Mouse (Mus musculus) heart, postnatal 14 days (tissue): Measurements from ENCODE around the gene Tmem202. TPM values are rescaled to one million over a fixed set of nuclear protein-coding genes. Genes with fewer than 3 reads are reported as not detected.

Source experiments
- DNase-seq, 2 experiments: peaks; one replicate each; pipeline ENCODE4 v3.0.0; 2021 to 2022
- intact Hi-C: fragments of 180-260 bp; cut with DNase I; formaldehyde crosslinking; loops from one replicate; pipeline ENCODE4 v1.15.1; 2025
- long read RNA-seq, 2 experiments: library from polyadenylated mRNA; stranded (forward); transcript quantifications; one replicate each; pipeline ENCODE4 v2.0.0; 2021
- total RNA-seq, 2 experiments: library from RNA; stranded (reverse); gene quantifications; 2 replicates each; pipeline ENCODE4 v1.2.3; 2021

Tmem202 gene
- under 1 TPM; 0.56 to 0.67 TPM for total RNA-seq
- long read RNA-seq, experiment 1, partial matches to known transcripts, result 0 of 1 reads
- long read RNA-seq, experiment 1, other reads (novel, unspliced or antisense), result 1 of 1 reads
- long read RNA-seq, experiment 2, partial matches to known transcripts, result 0 of 2 reads
- long read RNA-seq, experiment 2, other reads (novel, unspliced or antisense), result 2 of 2 reads

GRCm38 (mm10) chr9:59539441-59540137 lies at the start of gene Tmem202, which contains the start of gene Hexa:
Tmem202 (minus strand) TSS chr9:59539847.
Hexa (plus strand) TSS chr9:59539540.
- peak; percentile 78 to 83 for DNase-seq
- intact Hi-C loops, result loop anchor here (5.0 kb wide), 1 partner anchor 52 kb away; the partner anchor contains the start of gene Arih1

- no peak for DNase-seq
- intact Hi-C loops, result no loop called here
These were observed 49.3 kb upstream of the Tmem202 start for GRCm38 (mm10) chr9:59588710-59589671.

DNA sequence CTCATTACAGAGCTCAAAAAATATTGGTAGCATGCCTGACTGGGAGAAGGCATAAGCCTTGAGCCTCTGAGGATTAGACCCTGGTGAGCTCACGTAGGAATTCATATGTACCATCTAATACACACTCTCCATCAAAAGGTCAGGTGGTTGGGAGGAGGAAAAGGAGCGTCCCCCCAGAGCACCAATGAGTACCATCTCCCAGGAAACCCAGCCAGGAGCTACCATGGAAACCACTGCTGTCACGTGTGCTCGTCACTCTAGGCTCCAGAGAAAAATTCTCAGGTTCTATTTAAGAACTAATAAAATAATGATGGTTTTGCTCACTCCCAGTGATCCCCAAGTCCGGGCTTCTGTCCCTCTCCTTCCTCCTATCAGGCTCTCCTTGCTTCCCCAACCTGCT lies 48.6 kb upstream of the Tmem202 start:
- no peak for DNase-seq
- intact Hi-C loops, result no loop called here

DNA sequence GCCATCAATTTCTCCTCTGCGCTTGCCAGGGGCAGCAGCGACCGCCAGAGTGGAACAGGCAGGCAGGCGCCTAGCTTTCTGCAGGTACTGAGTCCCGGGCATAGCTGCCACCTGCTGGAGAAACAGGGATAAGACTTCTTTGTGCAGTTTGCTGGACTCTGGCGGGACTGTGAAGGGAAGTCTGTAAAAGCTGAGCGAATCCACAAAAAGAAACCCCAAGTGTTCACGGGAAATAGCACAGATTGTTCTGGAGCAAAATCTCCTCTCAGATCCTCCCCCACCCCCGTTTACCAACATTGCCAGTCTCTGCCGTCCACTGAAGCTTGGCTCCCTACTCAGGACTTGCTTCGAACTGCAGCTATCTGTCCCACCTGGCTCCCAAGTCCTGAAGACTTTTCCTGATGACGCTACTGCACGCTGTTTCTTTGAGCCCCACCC lies 45.2 kb upstream of the Tmem202 start:
- intact Hi-C loops, result loop anchor here (2.0 kb wide), 1 partner anchor 18 kb away; no protein-coding TSS in a partner anchor
- peak; percentile 70 to 79 for DNase-seq

DNA sequence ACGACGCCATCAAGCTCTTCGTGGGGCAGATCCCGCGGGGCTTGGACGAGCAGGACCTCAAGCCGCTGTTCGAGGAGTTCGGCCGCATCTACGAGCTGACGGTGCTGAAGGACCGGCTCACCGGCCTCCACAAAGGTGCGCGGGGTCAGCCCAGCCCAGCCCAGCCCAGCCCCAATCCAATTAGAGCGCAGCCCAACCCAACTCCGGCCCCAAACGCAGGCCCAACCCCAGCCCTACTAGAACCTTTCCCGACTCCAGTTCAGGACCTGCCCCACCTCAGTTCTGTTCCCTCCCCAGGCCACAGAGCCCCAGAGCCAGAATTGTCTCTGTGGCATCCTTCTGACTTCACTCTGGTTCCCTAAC lies 38.8 kb upstream of the Tmem202 start:
- intact Hi-C loops, result no loop called here
- no peak for DNase-seq

GRCm38 (mm10) chr9:59577844-59578504 lies 38.3 kb upstream of the Tmem202 start, which contains the start of gene Celf6:
Celf6 (plus strand) TSS chr9:59577917.
- intact Hi-C loops, result no loop called here
- peak; percentile 82 to 83 for DNase-seq

DNA sequence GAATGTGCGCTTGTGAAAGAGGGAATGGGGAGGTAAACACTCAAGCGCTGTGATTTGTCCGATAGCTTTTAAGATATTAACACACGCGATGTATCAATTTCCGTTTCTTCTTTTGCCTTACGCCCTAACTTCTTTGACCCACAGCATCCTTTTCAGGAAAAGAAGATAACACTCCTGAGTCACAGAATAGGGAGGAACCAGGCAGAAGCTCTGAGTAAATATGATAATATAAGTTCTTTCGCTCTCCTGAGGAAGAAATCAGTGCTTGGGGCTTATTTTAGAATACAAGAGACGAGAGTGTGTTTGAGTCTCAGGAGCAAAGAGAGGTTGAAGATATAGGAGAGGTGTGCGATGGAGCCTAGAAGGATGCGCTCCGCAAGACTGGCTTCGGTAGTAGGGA lies 37.8 kb upstream of the Tmem202 start:
- DNase-seq, result no peak
- intact Hi-C loops, result no loop called here

- DNase-seq, result no peak
- intact Hi-C loops, result no loop called here
These were observed 32.2 kb upstream of the Tmem202 start for GRCm38 (mm10) chr9:59571852-59572251.

DNA sequence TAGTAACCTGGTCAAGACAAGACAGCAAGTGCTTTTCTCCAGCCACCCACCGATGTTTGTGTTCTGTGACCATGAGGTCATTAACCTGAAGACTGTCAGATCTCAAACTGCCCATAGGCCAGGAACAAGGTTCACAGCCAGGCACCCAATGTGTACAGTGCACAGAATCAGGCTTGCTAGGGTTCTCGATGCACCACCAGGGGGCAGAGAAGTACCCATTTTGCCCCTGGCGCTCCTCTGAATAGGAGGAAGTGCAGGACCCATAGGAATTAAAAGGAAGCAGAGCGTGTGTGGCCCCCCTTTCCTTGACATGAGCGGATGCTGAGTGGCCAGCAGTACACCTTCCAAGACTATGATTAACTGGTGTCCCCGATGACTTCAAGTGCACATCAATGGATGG lies 27.5 kb upstream of the Tmem202 start:
- peak; percentile 69 to 72 for DNase-seq
- intact Hi-C loops, result loop anchor here (2.0 to 10.0 kb wide), 5 partner anchors 18 to 552 kb away; partner anchors contain the start of gene Bbs4

- peak; percentile 81 to 85 for DNase-seq
- intact Hi-C loops, result loop anchor here (5.0 to 10.0 kb wide), 4 partner anchors 107 to 551 kb away; partner anchors contain the start of gene Bbs4
These were observed 26.0 kb upstream of the Tmem202 start for GRCm38 (mm10) chr9:59565600-59565999.

DNA sequence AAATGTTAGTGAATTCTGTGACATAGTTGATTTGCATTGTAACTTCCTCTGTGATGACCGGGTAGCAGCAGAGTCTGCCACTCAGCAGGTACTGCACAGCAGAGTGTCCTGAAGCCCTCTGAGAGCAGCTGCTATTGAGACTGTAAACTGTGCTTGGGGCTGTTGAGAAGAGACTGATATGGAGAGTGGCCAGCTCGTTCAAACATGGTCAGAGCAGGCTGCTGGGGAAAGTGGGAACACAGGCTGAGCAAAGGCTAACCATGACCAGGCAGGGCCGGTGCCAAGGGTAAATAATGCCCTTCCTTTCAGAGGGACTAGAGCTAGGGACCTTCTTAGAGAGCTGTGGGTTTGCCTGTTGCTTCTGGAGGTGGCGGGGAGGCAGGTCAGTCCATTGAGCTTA lies 14.1 kb upstream of the Tmem202 start:
- intact Hi-C loops, result no loop called here

GRCm38 (mm10) chr9:59552610-59553009 lies 13.0 kb upstream of the Tmem202 start:
- intact Hi-C loops, result no loop called here
- no peak for DNase-seq

More for the DNA sequence above, 14.1 kb upstream of the Tmem202 start:
- DNase-seq, result no peak

- intact Hi-C loops, result no loop called here
- DNase-seq, result peak; percentile 41 to 44
These were observed 12.0 kb upstream of the Tmem202 start for GRCm38 (mm10) chr9:59551620-59552031.

DNA sequence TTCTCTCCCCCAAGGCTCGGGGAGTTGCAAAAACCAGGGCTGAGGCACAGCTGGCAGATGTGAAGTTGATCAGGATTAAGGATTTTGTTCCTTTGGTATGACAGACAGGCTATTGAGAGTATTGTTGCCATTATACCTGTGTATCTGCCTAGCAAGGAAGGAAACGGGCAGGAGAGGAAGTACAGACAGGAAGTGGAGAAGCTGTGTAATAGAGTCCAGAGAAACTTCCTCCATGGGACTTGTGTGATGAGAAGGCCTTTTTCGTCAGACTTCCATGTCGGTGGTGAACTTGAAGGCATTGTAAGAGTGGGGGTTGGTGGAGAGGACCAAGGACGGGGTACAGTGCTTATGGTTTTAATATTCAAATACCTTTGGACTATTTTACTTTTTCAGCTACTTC lies 11.4 kb upstream of the Tmem202 start:
- DNase-seq, result no peak
- intact Hi-C loops, result no loop called here

DNA sequence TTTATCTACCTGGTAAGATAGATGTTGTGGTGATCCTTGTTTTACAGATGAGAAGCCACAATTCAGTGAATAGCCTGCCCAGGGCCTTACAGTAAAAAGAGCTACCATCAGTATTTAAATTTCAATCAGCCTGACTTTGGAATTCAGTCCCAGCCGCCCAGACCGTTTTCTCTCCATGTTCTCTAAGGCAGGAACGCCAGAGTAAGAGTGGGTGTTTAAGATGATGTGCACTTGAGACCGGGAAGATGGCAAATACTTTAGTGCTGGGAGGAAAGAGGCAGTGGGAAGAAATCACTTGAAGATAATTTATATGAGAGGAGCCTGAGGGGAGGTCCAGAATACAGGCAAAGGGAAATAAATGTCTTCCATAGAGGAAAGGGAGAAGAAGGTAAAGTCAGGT lies 10.4 kb upstream of the Tmem202 start:
- intact Hi-C loops, result no loop called here
- DNase-seq, result no peak

DNA sequence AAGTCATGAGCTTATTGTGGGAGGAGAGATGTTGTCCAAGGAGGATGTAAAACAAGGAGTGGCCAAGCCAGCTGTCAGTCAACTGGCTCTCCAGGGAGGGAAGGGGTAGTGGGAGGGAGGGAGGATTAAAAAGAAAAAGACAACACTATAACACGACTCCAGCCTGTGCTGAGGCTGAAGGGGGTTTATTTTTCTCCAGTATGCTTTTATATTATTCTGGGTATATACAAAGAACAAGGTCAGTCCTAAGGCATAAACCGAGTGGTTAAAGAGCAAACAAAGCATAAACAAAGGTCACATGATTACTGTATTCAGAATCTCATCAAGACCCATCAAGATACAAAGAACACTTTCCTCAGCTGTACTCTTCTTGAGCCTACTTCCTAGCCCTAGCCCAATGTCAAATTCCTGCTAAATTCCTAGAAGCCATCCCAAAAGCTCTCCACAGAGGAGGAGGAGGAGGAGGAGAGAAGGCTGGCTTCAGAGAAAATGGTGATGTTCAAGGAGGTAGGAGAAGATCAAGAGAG lies 9.4 kb upstream of the Tmem202 start:
- DNase-seq, result no peak
- intact Hi-C loops, result no loop called here

GRCm38 (mm10) chr9:59547869-59548268 lies 8.2 kb upstream of the Tmem202 start:
- DNase-seq, result no peak
- intact Hi-C loops, result no loop called here

DNA sequence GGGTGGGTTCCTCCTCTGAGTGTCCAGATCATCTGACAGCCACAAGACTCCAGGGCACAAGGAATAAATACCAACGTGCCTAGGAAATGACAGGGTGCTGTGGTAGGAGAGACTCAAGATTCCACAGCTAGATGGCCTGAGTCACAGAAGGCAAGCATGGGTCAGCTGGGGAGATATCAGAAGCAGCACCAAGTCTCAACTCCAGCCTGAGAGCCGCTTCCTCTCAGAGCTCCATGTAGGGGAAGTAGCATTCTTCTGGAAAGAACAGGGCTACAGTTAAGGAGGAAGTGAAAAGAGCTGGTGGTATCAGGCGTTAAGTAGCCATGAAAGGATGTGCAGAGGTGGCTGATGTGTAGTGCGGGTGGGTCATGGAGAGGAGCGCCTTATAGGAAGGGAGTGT lies 5.1 kb upstream of the Tmem202 start:
- intact Hi-C loops, result no loop called here
- DNase-seq, result no peak

DNA sequence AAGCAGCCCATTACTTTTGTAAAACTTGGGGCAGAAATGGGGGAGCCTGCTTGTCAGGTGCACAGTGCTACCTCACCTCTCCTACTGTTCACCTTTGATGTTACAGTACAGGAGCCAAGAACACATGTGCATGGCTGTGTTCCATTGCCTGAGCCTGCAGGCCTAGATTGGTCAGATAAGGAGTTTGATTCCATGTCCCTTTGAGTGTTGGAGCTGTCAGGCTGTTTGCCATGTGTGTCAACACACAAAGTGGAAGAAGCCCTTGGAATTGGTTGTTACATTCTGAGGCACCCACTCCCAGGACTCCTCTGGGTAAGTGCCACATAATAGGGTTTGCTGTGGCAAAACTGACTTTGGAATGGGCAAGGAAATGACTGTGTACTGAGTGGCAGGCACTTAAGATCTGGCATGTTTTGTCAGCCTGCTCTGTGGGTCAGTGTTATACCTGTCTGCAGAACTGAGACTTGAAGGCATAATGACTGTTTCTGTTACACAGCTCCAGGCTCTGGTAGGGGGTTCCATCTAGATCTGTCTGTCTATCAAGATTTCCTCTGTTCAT lies 3.2 kb upstream of the Tmem202 start:
- intact Hi-C loops, result no loop called here
- no peak for DNase-seq

DNA sequence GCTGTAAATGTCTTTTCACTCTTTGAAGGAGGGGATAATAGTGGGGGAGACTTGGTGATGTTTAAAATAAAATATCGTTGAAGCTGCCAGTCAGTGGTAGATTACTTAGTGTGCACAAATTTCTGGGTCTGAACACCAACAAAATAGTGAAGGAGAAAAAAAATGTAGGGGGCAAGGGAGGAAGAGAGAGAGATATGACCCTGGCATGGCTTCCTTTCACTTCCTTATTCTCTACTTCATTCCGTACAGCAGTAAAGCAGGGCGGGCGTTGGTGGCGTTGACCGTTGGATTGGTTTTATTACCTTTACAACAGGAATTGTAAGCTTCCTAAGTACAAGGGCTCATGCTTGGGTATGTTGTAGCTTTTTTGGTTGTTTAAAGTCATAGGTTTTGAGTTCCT lies 2.0 kb upstream of the Tmem202 start:
- DNase-seq, result no peak
- intact Hi-C loops, result no loop called here
